Comparison of ENCODE assay signal across 23 mouse cellular contexts in genomic region chr16:45377332-45377731, GRCm38 (mm10). TPM values are rescaled to one million over a fixed set of nuclear protein-coding genes. Genes with fewer than 3 reads are reported as not detected.
DNase-seq lines count a peak whose midpoint lies in the region; ATAC-seq and TF ChIP-seq lines count a peak whose summit lies in the region.
"Had no signal": no experiment of that assay in that cellular context is flagged by ENCODE, and none has a peak within 500 bp of the region (broad histone marks: within the 10 kb centered on the region; RNA-seq: fewer than 3 reads in every experiment).

No protein-coding gene starts in this region.

- no peak for TF ChIP-seq EP300 in heart, postnatal 0 days (IDR thresholded peaks at IDR 0.05; ENCODE audit: low read depth)

- no peak for TF ChIP-seq CTCF in heart, postnatal 0 days (IDR thresholded peaks at IDR 0.05; ENCODE audit: low read depth)

- no peaks in the 10 kb centered on the region for H3K36me3 ChIP-seq in heart, postnatal 0 days (replicated peaks; ENCODE audit: control insufficient read depth, insufficient read depth, low read length)
- H3K36me3 ChIP-seq: embryonic facial prominence, embryonic 10.5 days; forebrain, embryonic 10.5 days; heart, embryonic 12.5 days had no signal

- intact Hi-C loops in heart, postnatal 10 days (cut with DNase I) = loop anchor here (2.0 kb wide), 1 partner anchor 31 kb away; no protein-coding TSS in a partner anchor

- no peaks in the 10 kb centered on the region for H3K4me1 ChIP-seq in heart, postnatal 0 days (ENCODE audit: control insufficient read depth, insufficient read depth)
- H3K4me1 ChIP-seq: embryonic facial prominence, embryonic 10.5 days; forebrain, embryonic 10.5 days; heart, embryonic 12.5 days; hindbrain, embryonic 12.5 days had no signal

- H3K4me3 ChIP-seq in heart, postnatal 0 days (ENCODE audit: low read depth, low read length) = no peak overlapping the region
- H3K4me3 ChIP-seq: embryonic facial prominence, embryonic 10.5 days; forebrain, embryonic 10.5 days; heart, embryonic 12.5 days; hindbrain, embryonic 12.5 days had no signal

- no peak overlapping the region for H3K4me2 ChIP-seq in heart, postnatal 0 days (ENCODE audit: low read depth, low read length)
- H3K4me2 ChIP-seq: heart, embryonic 12.5 days; hindbrain, embryonic 12.5 days had no signal

- H3K27me3 ChIP-seq in heart, postnatal 0 days (ENCODE audit: control insufficient read depth, insufficient read depth, low read length) = no peaks in the 10 kb centered on the region
- H3K27me3 ChIP-seq: heart, embryonic 12.5 days; hindbrain, embryonic 12.5 days had no signal

- peak overlapping the region; percentile 30; the same call in 1 of the 2 replicates for H3K27ac ChIP-seq in heart, postnatal 0 days (ENCODE audit: low read depth)
- H3K27ac ChIP-seq: embryonic facial prominence, embryonic 10.5 days; forebrain, embryonic 10.5 days; hindbrain, embryonic 12.5 days had no signal

- H3K9me3 ChIP-seq in heart, postnatal 0 days (replicated peaks; ENCODE audit: control insufficient read depth, low read length) = no peaks in the 10 kb centered on the region
- H3K9me3 ChIP-seq: embryonic facial prominence, embryonic 10.5 days; forebrain, embryonic 10.5 days; heart, embryonic 12.5 days; hindbrain, embryonic 12.5 days had no signal

- no peak overlapping the region for H3K9ac ChIP-seq in heart, postnatal 0 days (replicated peaks; ENCODE audit: low read depth, low read length)
- H3K9ac ChIP-seq: heart, embryonic 12.5 days; hindbrain, embryonic 12.5 days had no signal

- no peak for ATAC-seq in heart, postnatal 0 days (ENCODE audit: insufficient read depth, low read depth)
- ATAC-seq: forebrain, embryonic 14.5 days; hindbrain, embryonic 16.5 days; inflammation-experienced regulatory T-cells, adult 6 months had no signal

- peak; percentile 37 for DNase-seq in adrenal gland, adult 2 months
- no peak for DNase-seq in adrenal gland, postnatal 14 days
- DNase-seq in heart, postnatal 0 days (ENCODE audit: low spot score) = no peak
- no peak for DNase-seq in heart, postnatal 10 days
- peak; percentile 9 for DNase-seq in ZHBTc4 (ENCODE audit: low read depth, low spot score)
- peak; percentile 71 for DNase-seq in gonadal fat pad, adult 2 months (ENCODE audit: low read depth)
- no peak for DNase-seq in urinary bladder, postnatal 14 days (ENCODE audit: low spot score)
- no peak for DNase-seq in retina, postnatal 1 day
- DNase-seq: adrenal gland, adult 8-10 months; cerebellum, adult 18-20 months; cerebellum, adult 9-11 months; cerebellum, postnatal 36 days; gastrocnemius, postnatal 14 days; heart, postnatal 4 days; kidney, adult 11 months had no signal

- 70% methylated on average over 4 of the region's 4 CpGs for WGBS in heart, postnatal 0 days

RNA-seq across cellular contexts. Expression of gene Cd200, which starts 31.5 kb away (rescaled TPM):
- total RNA-seq in adrenal gland, adult 2 months (2021) = 10 to 100 TPM; 39.9 to 67.3 TPM
- 25.4 and 27.2 TPM in 2 replicates for polyA plus RNA-seq in adrenal gland, adult 2 months (2012; rRNA removed)
- 59.7 and 90.5 TPM in 2 replicates for total RNA-seq in adrenal gland, postnatal 14 days (2021)
- 18.0 and 31.0 TPM in 2 replicates for total RNA-seq in heart, postnatal 0 days (2014; rRNA removed; ENCODE audit: low replicate concordance)
- 67.7 TPM in 2 replicates for polyA plus RNA-seq in heart, postnatal 0 days (2015; fragmentation: Nextera tagmentation; extraction: Ambion mirVana)
- total RNA-seq in heart, postnatal 10 days (2021) = 10 to 100 TPM; 83.8 to 94.1 TPM
- polyA plus RNA-seq in gonadal fat pad, adult 2 months (2012; rRNA removed) = 84.0 and 113 TPM in 2 replicates
- total RNA-seq: granulocyte monocyte progenitor cell, adult 5-6 weeks had no signal

Comparison
In these comparisons a context has a peak if more than half of its experiments do, and no peak if none do; other contexts are left out.
1. DNase-seq: peak in adrenal gland, adult 2 months (single experiment), ZHBTc4 (single experiment) and gonadal fat pad, adult 2 months (single experiment); none in adrenal gland, postnatal 14 days (single experiment), heart, postnatal 0 days (single experiment), heart, postnatal 10 days (0 of 2), urinary bladder, postnatal 14 days (single experiment) and retina, postnatal 1 day (single experiment).